Mouse (Mus musculus) cerebellum, adult 9-11 months (tissue): ENCODE measurements around the gene Trpv2.

Experiments used
- DNase-seq: peaks from one replicate; pipeline ENCODE4 v3.0.0; 2022

The Trpv2 gene

GRCm38 (mm10) chr11:62604123-62604706 is 29.9 kb downstream of the Trpv2 start:
- no peak for DNase-seq

- DNase-seq, result no peak
Measured at GRCm38 (mm10) chr11:62604886-62605618, 30.8 kb downstream of the Trpv2 start.

- peak; percentile 46 for DNase-seq
Measured at GRCm38 (mm10) chr11:62605619-62606298, 31.5 kb downstream of the Trpv2 start.

- DNase-seq, result peak; percentile 27
Measured at GRCm38 (mm10) chr11:62606299-62607169, 32.2 kb downstream of the Trpv2 start.

- no peak for DNase-seq
Measured at GRCm38 (mm10) chr11:62607170-62607951, 33.1 kb downstream of the Trpv2 start.

GRCm38 (mm10) chr11:62607952-62608201 is 33.6 kb downstream of the Trpv2 start:
- DNase-seq, result no peak

- DNase-seq, result no peak
Measured at GRCm38 (mm10) chr11:62608826-62609675, 34.8 kb downstream of the Trpv2 start.

GRCm38 (mm10) chr11:62610304-62610703 is 36.0 kb downstream of the Trpv2 start:
- no peak for DNase-seq

GRCm38 (mm10) chr11:62612604-62613003 is 38.3 kb downstream of the Trpv2 start:
- DNase-seq, result no peak

- DNase-seq, result peak; percentile 88
Measured at GRCm38 (mm10) chr11:62613657-62614365, 39.5 kb downstream of the Trpv2 start.

GRCm38 (mm10) chr11:62614876-62615410 is 40.7 kb downstream of the Trpv2 start:
- DNase-seq, result peak; percentile 33

GRCm38 (mm10) chr11:62615456-62615855 is 41.2 kb downstream of the Trpv2 start:
- no peak for DNase-seq

GRCm38 (mm10) chr11:62621079-62621478 is 46.8 kb downstream of the Trpv2 start:
- DNase-seq, result no peak

GRCm38 (mm10) chr11:62621586-62622283 is 47.4 kb downstream of the Trpv2 start:
- DNase-seq, result no peak

GRCm38 (mm10) chr11:62622850-62623249 is 48.6 kb downstream of the Trpv2 start:
- DNase-seq, result no peak

GRCm38 (mm10) chr11:62624341-62625291 is 50.3 kb downstream of the Trpv2 start:
- DNase-seq, result no peak

- DNase-seq, result no peak
Measured at GRCm38 (mm10) chr11:62629352-62630224, 55.3 kb downstream of the Trpv2 start.
